Mouse (Mus musculus) bone marrow macrophage, adult 2 months (primary cell): ENCODE results near the gene Smim17.

ENCODE experiments used
- CTCF ChIP-seq: IDR thresholded peaks from 2 replicates; pipeline ENCODE4 v1.5.1; 2012; ENCODE audit warnings: low read depth, mild to moderate bottlenecking, low read length, moderate library complexity
- POLR2A ChIP-seq: IDR thresholded peaks from 2 replicates; pipeline ENCODE4 v1.6.1; 2012; ENCODE audit warnings: mild to moderate bottlenecking, low read depth, low read length, borderline replicate concordance

- TF ChIP-seq POLR2A, result no peak
- TF ChIP-seq CTCF, result no peak
These were observed 68.4 kb downstream of the Smim17 start, which contains the start of gene Olfr1346 for GRCm38 (mm10) chr7:6466951-6467350.
